ENCODE assay signal across 19 mouse cellular contexts in genomic region chr12:39880309-39880708, GRCm38 (mm10).
DNase-seq lines count a peak whose midpoint lies in the region.
"Had no signal": no experiment of that assay in that cellular context is flagged by ENCODE, and none has a peak within 500 bp of the region (broad histone marks: within the 10 kb centered on the region; RNA-seq: fewer than 3 reads in every experiment).

No protein-coding gene starts in this region.

- peak; percentile 12 to 46 for DNase-seq in frontal cortex, adult 2 months (ENCODE audit: extremely low spot score in 1 of 2, low spot score in 1 of 2)
- DNase-seq in frontal cortex, postnatal 14 days (ENCODE audit: low spot score in 2 of 2) = no peak
- DNase-seq in left cerebral cortex, adult 9 months (ENCODE audit: low spot score in 2 of 2) = peak; percentile 7 to 23
- DNase-seq in left cerebral cortex, postnatal 4 days = no peak
- peak; percentile 62 for DNase-seq in brain, adult 2 months (ENCODE audit: low read depth, low spot score)
- peak; percentile 24 to 31 for DNase-seq in right cerebral cortex, postnatal 36 days (ENCODE audit: low spot score in 2 of 2)
- DNase-seq in adrenal gland, adult 8-10 months = no peak
- DNase-seq: adrenal gland, postnatal 14 days; cerebellum, adult 11-12 months; cerebellum, adult 9-11 months; embryo, embryonic 11 days; forebrain, postnatal 0 days; gastrocnemius, postnatal 10 days; heart, postnatal 10 days; kidney, postnatal 14 days; lung, postnatal 36 days; spleen, adult 18-20 months; thymus, adult 18-20 months; thymus, postnatal 25 days had no signal

- intact Hi-C loops in left cerebral cortex, postnatal 4 days (cut with DNase I) = no loop called here

Comparison
In these comparisons a context has a peak if more than half of its experiments do, and no peak if none do; other contexts are left out.
1. DNase-seq: peak in frontal cortex, adult 2 months (2 of 2), left cerebral cortex, adult 9 months (2 of 2), brain, adult 2 months (single experiment) and right cerebral cortex, postnatal 36 days (2 of 2); none in frontal cortex, postnatal 14 days (0 of 2), left cerebral cortex, postnatal 4 days (single experiment) and adrenal gland, adult 8-10 months (single experiment).